Mouse (Mus musculus) bone marrow, adult 2 months (tissue): ENCODE results near the gene Ube2cbp. TPM values are rescaled to one million over a fixed set of nuclear protein-coding genes. Genes with fewer than 3 reads are reported as not detected.

Experiments used
- H3K27ac ChIP-seq: fragments of 200-500 bp; 2 replicates; pipeline ENCODE4 v1.5.1; 2012; ENCODE audit warnings: low read depth, mild to moderate bottlenecking, control low read depth, inconsistent platforms, low read length; ENCODE audit not compliant: control insufficient read depth, poor library complexity, insufficient read depth
- H3K4me1 ChIP-seq: fragments of 200-500 bp; 2 replicates; pipeline ENCODE4 v1.6.1; 2011; ENCODE audit warnings: low read length; ENCODE audit not compliant: control insufficient read depth, insufficient read depth
- H3K4me3 ChIP-seq: fragments of 200-500 bp; replicated peaks from 2 replicates; pipeline ENCODE3; 2011; ENCODE audit warnings: mild to moderate bottlenecking, low read depth, low read length, control low read depth; ENCODE audit not compliant: control insufficient read depth
- CTCF ChIP-seq: fragments of 200-500 bp; IDR thresholded peaks from 2 replicates; pipeline ENCODE4 v1.5.1; 2011; ENCODE audit warnings: low read length, control low read depth; ENCODE audit not compliant: control insufficient read depth, insufficient read depth
- POLR2A ChIP-seq: fragments of 200-500 bp; IDR thresholded peaks from 2 replicates; pipeline ENCODE4 v1.6.1; 2011; ENCODE audit warnings: low read depth, mild to moderate bottlenecking, control low read depth, low read length, borderline replicate concordance; ENCODE audit not compliant: control insufficient read depth
- WGBS: fragments of 180-500 bp; shearing (Covaris S2); methylation state at CpG from one replicate; pipeline ENCODE4 v1.1.7; 2018; 5-methylcytosine and 5-hydroxymethylcytosine counted together
- polyA plus RNA-seq: library from polyadenylated mRNA; stranded (reverse); fragments of >200 nt; gene quantifications from 2 replicates; pipeline ENCODE4 v1.2.4, GENCODE M21; 2011; ENCODE audit warnings: low replicate concordance; ENCODE audit not compliant: missing spikeins, insufficient read depth, insufficient read length

The Ube2cbp gene
- polyA plus RNA-seq, 1 experiment = not detected

DNA sequence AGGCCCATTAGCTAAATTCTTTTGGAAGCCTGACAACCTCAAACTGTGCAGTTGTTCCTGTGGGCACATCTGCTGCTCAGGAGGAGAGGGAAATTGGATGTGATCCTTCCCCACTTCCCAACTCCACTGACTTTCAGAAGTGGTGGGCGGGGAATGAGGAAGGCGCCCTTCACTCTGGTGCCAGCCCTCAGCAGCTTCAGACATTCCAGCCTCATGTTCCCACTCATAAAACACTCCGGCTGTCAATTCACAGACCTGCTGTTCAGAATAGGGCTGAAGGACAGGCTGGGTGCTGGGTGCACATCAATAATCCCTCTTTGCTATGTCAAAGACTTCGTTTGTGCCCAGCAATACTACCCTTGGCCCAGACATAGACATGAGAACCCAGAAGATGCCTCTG is 136.5 kb downstream of the Ube2cbp start:
- TF ChIP-seq CTCF (no peak), POLR2A (no peak)

DNA sequence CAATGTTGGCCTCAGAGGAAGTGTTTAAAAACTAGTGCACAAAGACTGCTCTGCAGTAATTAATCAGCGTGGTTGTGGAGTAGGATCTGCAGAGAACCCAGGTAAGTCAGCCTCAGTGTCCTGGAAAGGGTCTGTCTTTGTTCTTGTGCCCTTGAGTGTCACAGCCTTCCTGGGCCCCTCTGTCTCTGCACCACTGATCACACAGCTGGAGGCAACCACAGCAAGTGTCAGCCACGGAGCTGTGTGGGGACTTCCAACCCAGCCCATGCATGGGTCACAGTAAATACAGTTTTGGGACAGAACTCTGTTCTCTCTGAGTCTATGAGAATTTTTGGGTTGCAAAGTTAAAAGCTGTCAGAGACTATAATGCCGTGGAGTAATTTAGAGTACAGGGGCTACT is 137.4 kb downstream of the Ube2cbp start:
- TF ChIP-seq CTCF = no peak
- no peak for TF ChIP-seq POLR2A
- 68% methylated on average over 3 of the region's 3 CpGs for WGBS

More for the DNA sequence above, 136.5 kb downstream of the Ube2cbp start:
- Histone ChIP-seq H3K27ac (no peak overlapping the region), H3K4me3 (no peak overlapping the region), H3K4me1 (no peaks in the 10 kb centered on the region)
- WGBS = 80% methylated on average over 4 of the region's 4 CpGs

GRCm38 (mm10) chr9:86324772-86325171 is 140.0 kb downstream of the Ube2cbp start:
- Histone ChIP-seq H3K4me1 (no peaks in the 10 kb centered on the region), H3K27ac (no peak overlapping the region), H3K4me3 (no peak overlapping the region)
- no peak for TF ChIP-seq CTCF
- no peak for TF ChIP-seq POLR2A
- WGBS = 89% methylated on average over 1 of the region's 1 CpGs

More for the DNA sequence above, 137.4 kb downstream of the Ube2cbp start:
- Histone ChIP-seq H3K27ac (no peak overlapping the region), H3K4me3 (no peak overlapping the region), H3K4me1 (no peaks in the 10 kb centered on the region)

GRCm38 (mm10) chr9:86319516-86320140 is 145.1 kb downstream of the Ube2cbp start:
- Histone ChIP-seq H3K4me1 (no peaks in the 10 kb centered on the region), H3K4me3 (no peak overlapping the region), H3K27ac (no peak overlapping the region)
- WGBS = 83% methylated on average over 6 of the region's 6 CpGs
- TF ChIP-seq CTCF (no peak), POLR2A (no peak)

DNA sequence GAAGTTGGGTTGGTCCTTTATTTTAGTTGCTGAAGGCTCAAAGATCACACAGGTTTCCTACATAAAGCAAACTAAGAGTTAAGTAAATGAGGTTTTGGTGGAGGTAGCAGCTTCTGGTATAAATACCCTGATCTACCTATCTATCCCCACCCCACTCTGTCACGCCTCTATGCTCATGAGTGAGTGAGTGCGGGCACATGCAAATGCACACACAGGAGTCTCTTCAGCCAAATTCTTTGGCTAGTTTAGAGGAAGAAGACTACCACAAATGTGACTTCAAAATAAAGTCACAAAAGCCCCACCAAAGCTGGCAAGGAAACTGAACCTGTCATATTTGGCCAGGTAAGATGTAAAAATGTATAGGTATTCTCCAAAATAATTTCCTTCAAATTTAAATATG is 149.1 kb downstream of the Ube2cbp start:
- 77% methylated on average over 2 of the region's 2 CpGs for WGBS
- Histone ChIP-seq H3K27ac (no peak overlapping the region), H3K4me3 (no peak overlapping the region), H3K4me1 (no peaks in the 10 kb centered on the region)
- no peak for TF ChIP-seq CTCF
- TF ChIP-seq POLR2A = no peak

DNA sequence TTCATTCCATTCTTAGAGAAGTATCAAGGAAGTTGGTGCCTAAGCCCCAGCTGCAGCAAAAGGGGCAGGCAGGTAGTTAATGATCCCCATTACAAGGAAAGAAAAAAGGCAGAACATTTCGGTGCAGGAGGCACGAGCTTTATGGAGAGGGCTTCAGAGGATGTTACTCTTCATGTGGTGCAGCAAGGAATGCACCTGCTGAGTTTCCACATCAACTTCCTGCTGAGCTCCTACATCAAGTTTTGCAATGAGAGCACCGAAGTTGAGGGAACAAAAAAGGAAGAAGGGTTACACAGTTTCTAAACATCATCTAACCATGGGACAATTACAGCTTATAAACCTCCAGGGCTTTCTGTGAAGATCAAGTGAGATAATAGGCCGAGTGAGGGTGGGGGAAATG is 156.1 kb downstream of the Ube2cbp start:
- WGBS = 16% methylated on average over 4 of the region's 4 CpGs
- TF ChIP-seq CTCF (no peak), POLR2A (no peak)
- Histone ChIP-seq H3K27ac (no peak overlapping the region), H3K4me1 (no peaks in the 10 kb centered on the region), H3K4me3 (no peak overlapping the region)

DNA sequence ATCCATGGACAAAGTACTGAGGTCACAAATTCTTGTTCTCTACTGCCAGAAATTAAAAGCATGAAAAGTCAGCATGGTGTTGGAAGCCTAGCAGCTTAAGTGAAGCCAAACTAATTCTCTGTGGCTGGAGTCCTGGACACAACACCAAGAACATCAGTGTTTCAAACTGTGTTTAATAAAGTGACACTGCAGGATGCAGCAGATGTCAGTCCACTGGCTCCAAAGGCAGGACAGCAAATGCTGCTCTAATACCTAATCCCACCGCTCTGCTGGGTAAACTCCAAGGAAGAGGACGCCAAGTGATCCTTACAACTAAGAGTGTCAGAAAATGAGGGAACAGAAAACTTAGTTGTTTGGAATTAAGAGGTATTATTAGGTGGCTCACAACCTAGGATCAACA is 158.2 kb downstream of the Ube2cbp start:
- WGBS = 83% methylated on average over 2 of the region's 2 CpGs
- TF ChIP-seq CTCF = no peak
- no peak for TF ChIP-seq POLR2A
- H3K27ac ChIP-seq = no peak overlapping the region
- no peak overlapping the region for H3K4me3 ChIP-seq
- no peaks in the 10 kb centered on the region for H3K4me1 ChIP-seq

DNA sequence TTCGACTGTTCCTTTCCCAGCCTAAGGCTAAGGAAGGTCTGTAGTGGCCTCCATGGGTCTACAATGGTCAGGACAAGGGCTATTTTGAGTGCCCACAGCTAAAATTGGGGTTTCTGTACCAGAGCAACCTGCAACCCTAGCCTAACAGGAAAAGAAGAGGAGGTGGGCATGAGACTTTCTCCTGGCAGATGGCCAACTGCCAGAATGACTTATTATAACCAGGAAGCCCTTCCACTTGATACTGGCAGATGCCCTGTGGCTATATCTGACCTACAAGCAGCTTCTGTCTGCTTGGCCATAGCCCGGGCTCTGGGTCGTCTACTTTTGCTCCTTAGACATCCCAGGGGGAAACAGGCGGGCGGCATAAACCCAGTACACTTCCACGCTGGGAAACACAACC is 163.3 kb downstream of the Ube2cbp start:
- Histone ChIP-seq H3K4me1 (no peaks in the 10 kb centered on the region), H3K27ac (no peak overlapping the region), H3K4me3 (no peak overlapping the region)
- TF ChIP-seq CTCF (no peak), POLR2A (no peak)
- 51% methylated on average over 6 of the region's 6 CpGs for WGBS

- 68% methylated on average over 8 of the region's 8 CpGs for WGBS
- Histone ChIP-seq H3K4me3 (no peak overlapping the region), H3K27ac (no peak overlapping the region), H3K4me1 (no peaks in the 10 kb centered on the region)
- TF ChIP-seq CTCF (no peak), POLR2A (no peak)
Observed at GRCm38 (mm10) chr9:86298596-86298995, 166.2 kb downstream of the Ube2cbp start.

- H3K4me1 ChIP-seq = no peaks in the 10 kb centered on the region
- no peak for TF ChIP-seq POLR2A
- no peak for TF ChIP-seq CTCF
- 49% methylated on average over 5 of the region's 5 CpGs for WGBS
- no peak overlapping the region for H3K4me3 ChIP-seq
- H3K27ac ChIP-seq = no peak overlapping the region
Observed at GRCm38 (mm10) chr9:86298131-86298530, 166.6 kb downstream of the Ube2cbp start.
